Mouse (Mus musculus) inflammation-experienced regulatory T-cells, adult 16 weeks (primary cell): Measurements from ENCODE around the gene Smim24. TPM values are rescaled to one million over a fixed set of nuclear protein-coding genes. Genes with fewer than 3 reads are reported as not detected.

Experiments
- polyA plus RNA-seq: library from polyadenylated mRNA; unstranded; fragments of 100-300 nt; shearing (Covaris generic); gene quantifications from one replicate; pipeline ENCODE4 v1.2.1, GENCODE M21; 2017

Smim24 gene
- 7.1 TPM for polyA plus RNA-seq

DNA sequence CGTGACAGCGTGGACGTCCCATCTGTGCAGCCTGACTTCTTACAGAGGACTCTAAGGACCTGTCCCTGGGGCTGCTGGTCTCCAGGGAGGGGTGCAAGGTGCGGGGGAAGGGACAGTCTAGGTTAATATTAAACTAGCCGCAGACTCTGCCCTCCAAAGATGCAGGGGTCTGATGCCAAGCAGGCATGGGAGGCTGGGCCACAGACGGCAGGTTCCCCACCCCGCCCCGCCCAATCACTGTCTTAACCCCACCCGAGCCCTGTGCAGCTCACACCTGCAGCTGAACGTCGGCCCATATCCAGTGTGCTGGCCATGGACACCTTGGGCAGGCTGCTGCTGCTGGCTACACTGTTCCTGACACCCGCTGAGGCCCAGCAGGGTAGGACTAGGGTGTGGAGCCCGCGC is at the start of gene Smim24:
Gene Smim24 (plus strand): TSS at position 271 of the 405 bp plus-strand sequence.

DNA sequence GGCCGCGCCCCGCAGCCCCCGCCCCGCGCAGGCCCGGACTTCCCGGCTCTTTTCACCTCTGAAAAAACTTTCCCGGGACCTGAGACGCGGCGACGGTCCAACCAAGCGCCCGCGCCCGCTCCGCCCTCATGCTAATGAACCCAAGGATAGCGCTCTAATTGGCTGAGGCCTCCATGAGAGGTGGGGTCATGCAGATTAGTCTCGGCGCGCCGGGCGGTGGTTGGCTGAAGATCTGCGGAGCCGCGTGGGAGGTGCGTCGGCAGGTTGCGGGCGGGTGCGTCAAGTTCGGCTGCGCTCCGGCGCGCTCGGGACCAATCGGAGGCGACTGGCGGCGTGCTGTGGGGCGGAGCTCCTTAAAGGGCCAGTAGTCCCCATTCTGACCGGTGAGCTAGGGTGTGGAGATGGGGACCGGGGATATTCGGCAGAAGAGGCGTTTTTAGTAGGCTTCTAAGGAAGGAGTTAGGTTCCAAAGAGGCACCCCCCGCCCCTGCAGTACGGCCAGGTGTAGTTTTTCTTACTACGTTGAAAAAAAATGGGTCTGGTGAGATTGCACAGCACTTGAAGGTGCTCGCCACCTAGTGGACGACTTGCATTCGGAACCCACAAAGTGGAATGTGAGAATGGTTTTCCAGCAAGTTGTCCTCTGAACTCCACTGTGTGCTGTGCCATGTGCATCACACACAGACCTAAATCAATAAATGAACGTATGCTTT is 42.3 kb upstream of the Smim24 start, which contains the start of gene Hmg20b:
Gene Hmg20b (minus strand): TSS at position 130 of the 713 bp plus-strand sequence.

DNA sequence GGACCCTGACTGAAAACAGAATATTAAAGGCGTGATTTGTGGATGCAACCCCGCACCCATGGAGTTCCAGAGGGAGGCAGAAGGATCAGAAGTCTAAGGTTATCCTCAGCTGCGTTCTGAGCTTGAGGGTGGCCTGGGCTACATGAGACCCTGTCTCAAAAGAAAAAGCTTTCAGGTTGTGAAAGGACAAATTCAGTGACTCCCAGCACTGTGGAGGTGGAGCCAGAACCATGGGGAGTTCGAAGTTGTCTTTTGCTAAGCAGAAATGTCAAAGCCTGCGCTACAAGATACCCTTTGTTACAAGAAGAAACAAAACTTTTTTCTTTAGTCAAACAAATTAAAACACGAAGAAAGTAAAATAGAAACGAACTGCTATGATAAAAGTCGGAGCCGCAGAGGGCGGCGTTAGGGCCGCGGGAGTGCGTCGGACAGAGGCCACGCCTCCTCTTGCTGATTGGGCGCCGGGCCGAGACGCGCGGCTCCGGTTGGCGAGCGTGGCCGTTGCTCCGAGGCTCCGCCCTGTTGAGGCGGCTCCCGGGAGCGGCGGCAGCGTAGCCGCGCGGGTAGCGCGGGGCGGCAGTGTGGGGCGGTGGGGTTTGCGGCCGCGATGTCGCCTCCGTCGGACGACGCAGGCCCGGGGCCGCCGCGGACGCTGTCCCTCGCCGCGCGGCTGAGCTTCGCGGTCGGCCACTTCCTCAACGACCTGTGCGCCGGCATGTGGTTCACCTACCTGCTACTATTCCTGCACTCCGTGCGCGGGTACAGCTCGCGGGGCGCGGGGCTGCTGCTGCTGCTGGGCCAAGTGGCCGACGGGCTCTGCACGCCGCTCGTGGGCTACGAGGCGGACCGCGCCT is 35.6 kb upstream of the Smim24 start, which contains the start of gene Mfsd12:
Gene Mfsd12 (plus strand): TSS at position 501 of the 854 bp plus-strand sequence.

DNA sequence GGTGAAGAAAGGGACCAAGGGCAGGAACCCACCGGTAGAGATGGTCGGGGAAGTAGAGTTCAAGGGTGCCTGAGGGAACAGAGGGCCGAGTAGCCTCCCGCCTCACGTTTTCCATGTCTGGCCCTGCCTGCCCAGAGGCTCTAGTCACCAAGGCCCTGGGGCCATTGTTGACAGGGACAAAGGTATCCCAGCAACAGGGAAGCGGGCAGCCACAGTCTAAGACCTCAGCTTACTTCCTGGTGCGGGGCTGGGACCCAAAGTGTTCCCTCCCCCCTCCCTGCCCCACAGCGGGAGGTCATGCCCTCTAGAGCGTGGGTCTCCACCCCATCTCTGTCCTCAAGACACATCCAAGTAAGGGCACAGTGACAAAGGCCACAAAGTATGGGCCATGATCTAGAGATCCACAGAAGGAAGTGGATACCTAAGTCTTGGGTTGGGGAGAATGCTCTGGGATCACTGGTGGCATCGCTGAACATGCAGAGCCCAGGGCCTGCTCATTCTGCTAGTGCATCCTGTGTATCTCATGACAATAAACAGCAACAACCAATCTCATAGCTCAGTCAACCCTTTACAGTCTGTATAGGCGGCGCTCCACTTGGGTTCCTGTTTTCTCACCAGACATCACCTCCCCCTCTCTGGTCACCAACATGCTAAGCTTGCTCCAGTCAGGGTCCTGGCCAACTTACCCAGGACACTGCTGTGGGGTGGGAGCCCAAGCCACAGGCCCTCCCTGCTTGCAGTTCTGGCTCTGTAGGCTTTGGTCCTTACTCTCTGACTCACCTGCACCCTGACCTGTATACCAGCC is 27.0 kb upstream of the Smim24 start, which contains the start of gene 4930404N11Rik:
Gene 4930404N11Rik (minus strand): TSS at position 145 of the 805 bp plus-strand sequence.

DNA sequence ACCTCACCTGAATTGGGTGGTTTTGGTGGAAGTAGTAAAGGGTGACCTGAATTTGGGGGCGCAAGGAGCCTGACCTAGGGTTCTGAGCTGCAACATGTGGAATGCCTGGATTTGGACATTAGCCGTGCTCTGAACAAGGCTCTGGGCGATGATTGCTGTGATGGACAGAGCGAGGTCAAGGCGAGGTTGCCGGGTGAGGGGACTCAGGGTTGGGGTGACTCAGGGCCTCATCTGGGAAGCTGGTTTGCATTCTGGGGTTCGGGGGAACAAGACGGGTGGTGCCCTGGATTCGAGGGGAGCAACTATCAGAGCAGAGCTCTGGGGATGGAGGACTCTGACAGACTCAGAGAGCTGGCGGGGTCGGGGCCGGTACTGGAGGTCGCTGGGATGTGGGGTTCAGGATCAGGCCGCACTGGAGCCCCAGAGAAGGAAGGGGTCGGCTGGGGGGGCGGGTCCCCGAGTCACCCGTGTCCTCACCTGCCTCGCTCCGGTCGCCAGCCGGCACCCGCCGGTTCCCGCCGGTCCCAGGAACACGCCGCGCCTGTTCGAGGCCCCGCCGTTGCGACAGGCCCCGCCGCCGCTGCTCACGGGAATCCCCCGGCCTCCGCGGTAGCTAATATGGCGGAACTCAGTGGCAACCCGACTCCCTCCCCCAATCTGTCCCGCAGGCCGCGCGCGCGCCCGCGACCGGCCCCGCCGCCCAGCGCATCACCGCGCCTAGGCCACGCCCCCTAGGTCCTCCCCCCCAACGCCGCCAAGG is 14.9 kb upstream of the Smim24 start, which contains the start of gene Fzr1:
Gene Fzr1 (minus strand): TSS at position 724 of the 760 bp plus-strand sequence.

DNA sequence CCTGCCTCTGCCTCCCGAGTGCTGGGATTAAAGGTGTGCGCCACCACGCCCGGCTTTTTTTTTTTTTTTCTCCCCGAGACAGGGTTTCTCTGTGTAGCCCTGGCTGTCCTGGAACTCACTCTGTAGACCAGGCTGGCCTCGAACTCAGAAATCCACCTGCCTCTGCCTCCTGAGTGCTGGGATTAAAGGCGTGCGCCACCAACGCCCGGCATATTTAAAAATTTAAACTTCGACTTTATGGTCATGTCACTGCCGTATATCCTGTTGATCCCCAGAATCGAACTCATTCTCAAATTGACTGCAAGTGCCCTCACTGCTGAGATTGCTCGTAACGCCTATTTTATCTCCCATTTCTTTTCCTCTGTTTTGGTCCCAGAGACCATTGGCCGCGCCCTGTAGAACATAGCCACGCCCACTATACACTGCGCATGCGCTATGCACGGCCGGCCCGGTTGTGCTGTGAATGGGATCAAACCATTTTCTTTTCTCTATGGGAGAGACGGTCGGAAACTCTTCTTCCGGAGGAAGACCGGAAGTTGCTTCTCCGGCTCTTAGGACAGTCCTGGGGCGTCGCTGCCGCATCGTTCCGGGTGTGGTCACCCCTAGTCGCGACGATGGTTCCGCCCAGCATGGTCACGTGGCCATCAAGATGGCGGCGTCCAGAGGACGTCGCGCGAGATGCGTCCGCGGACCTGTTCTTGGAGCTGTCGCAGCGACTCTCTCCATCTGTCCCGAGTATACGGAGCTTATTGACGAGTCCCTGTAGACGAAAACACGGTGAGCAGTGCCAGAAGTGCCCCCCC is 8.8 kb upstream of the Smim24 start, which contains the start of the genes Dohh and Gm48551:
Gene Dohh (plus strand): TSS at position 627 of the 803 bp plus-strand sequence.
Gene Gm48551 (plus strand): TSS at position 665 of the 803 bp plus-strand sequence.

DNA sequence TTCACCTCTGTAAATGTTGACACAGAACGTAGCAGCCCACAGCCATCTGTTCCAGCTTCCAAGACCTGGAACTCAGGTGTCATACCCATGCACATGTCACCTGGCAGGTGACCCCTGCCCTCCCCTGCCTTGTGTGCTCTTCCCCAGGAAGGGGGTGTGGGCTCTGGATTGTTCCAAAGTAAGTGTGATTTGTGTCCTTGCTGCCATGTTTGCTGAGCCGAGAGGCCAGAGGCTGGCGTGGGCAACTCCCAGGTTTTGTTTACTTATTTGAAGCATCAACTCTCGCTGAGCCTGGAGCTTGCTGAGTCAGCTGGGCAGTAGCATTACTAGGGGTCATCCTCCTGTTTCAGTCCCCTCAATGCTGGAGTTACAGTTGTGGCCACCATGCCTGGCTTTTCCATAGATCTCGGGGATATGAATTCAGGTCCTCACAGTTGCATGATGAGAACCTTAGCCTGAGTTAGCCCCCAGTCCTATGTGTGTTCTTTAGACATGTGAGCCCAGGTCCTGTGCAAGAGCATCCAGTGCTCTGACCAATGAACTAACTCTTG is 4.3 kb upstream of the Smim24 start, which contains the start of gene Gm48552:
Gene Gm48552 (plus strand): TSS at position 501 of the 551 bp plus-strand sequence.

Other genes starting within 250 kb of the Smim24 start
- gene Pias4, start 225.1 kb upstream of the Smim24 start, polyA plus RNA-seq = 51.7 TPM
- gene Eef2, start 216.4 kb upstream of the Smim24 start, polyA plus RNA-seq = 783 TPM
- 6.7 TPM for gene Dapk3, start 210.0 kb upstream of the Smim24 start, polyA plus RNA-seq
- not detected for gene 4930442H23Rik, start 209.2 kb upstream of the Smim24 start, polyA plus RNA-seq
- gene Nmrk2, start 191.0 kb upstream of the Smim24 start, polyA plus RNA-seq = 0.22 TPM
- gene Atcay, start 162.2 kb upstream of the Smim24 start, polyA plus RNA-seq = 10.3 TPM
- gene Zfr2, start 159.9 kb upstream of the Smim24 start, polyA plus RNA-seq = 5.8 TPM
- gene Matk, start 140.1 kb upstream of the Smim24 start, polyA plus RNA-seq = 166 TPM
- 109 TPM for gene Mrpl54, start 126.1 kb upstream of the Smim24 start, polyA plus RNA-seq
- 68.0 TPM for gene Apba3, start 126.1 kb upstream of the Smim24 start, polyA plus RNA-seq
- gene Tjp3, start 101.5 kb upstream of the Smim24 start, polyA plus RNA-seq = 28.8 TPM
- 52.4 TPM for gene Pip5k1c, start 100.1 kb upstream of the Smim24 start, polyA plus RNA-seq
- gene Cactin, start 71.9 kb upstream of the Smim24 start, polyA plus RNA-seq = 39.4 TPM
- 67.8 TPM for gene Tbxa2r, start 64.3 kb upstream of the Smim24 start, polyA plus RNA-seq
- gene Gipc3, start 49.8 kb upstream of the Smim24 start, polyA plus RNA-seq = 0.16 TPM
- 36.0 TPM for gene Hmg20b, start 42.6 kb upstream of the Smim24 start, polyA plus RNA-seq
- 1.9 TPM for gene Mfsd12, start 35.6 kb upstream of the Smim24 start, polyA plus RNA-seq
- gene 4930404N11Rik, start 27.2 kb upstream of the Smim24 start, polyA plus RNA-seq = 1.8 TPM
- 27.4 TPM for gene Fzr1, start 14.5 kb upstream of the Smim24 start, polyA plus RNA-seq
- 52.8 TPM for gene Dohh, start 8.6 kb upstream of the Smim24 start, polyA plus RNA-seq
- gene Gm48551, start 8.6 kb upstream of the Smim24 start, polyA plus RNA-seq = 6.0 TPM
- gene Gm48552, start 4.0 kb upstream of the Smim24 start, polyA plus RNA-seq = 1.4 TPM
- 25.4 TPM for gene Nfic, start 62.6 kb downstream of the Smim24 start, polyA plus RNA-seq
- 0.60 TPM for gene Celf5, start 89.7 kb downstream of the Smim24 start, polyA plus RNA-seq
- 144 TPM for gene Ncln, start 103.3 kb downstream of the Smim24 start, polyA plus RNA-seq
- 78.3 TPM for gene S1pr4, start 107.1 kb downstream of the Smim24 start, polyA plus RNA-seq
- gene Gna15, start 131.2 kb downstream of the Smim24 start, polyA plus RNA-seq = 32.8 TPM
- gene Gna11, start 152.1 kb downstream of the Smim24 start, polyA plus RNA-seq = 6.9 TPM
- gene Aes, start 166.4 kb downstream of the Smim24 start, polyA plus RNA-seq = 181 TPM
- gene Tle2, start 181.5 kb downstream of the Smim24 start, polyA plus RNA-seq = 3.9 TPM
- 0.45 TPM for gene Tle6, start 208.0 kb downstream of the Smim24 start, polyA plus RNA-seq
- gene BC025920, start 213.2 kb downstream of the Smim24 start, polyA plus RNA-seq = 2.6 TPM
- gene Sirt6, start 234.7 kb downstream of the Smim24 start, polyA plus RNA-seq = 19.8 TPM
- 0.63 TPM for gene Ankrd24, start 235.5 kb downstream of the Smim24 start, polyA plus RNA-seq